Mouse (Mus musculus): ENCODE measurements around the gene Hexb. TPM values are rescaled to one million over a fixed set of nuclear protein-coding genes. Genes with fewer than 3 reads are reported as not detected.

Hexb gene
- polyA plus RNA-seq, 1 experiment from 2014 or later = 34.2 TPM

DNA sequence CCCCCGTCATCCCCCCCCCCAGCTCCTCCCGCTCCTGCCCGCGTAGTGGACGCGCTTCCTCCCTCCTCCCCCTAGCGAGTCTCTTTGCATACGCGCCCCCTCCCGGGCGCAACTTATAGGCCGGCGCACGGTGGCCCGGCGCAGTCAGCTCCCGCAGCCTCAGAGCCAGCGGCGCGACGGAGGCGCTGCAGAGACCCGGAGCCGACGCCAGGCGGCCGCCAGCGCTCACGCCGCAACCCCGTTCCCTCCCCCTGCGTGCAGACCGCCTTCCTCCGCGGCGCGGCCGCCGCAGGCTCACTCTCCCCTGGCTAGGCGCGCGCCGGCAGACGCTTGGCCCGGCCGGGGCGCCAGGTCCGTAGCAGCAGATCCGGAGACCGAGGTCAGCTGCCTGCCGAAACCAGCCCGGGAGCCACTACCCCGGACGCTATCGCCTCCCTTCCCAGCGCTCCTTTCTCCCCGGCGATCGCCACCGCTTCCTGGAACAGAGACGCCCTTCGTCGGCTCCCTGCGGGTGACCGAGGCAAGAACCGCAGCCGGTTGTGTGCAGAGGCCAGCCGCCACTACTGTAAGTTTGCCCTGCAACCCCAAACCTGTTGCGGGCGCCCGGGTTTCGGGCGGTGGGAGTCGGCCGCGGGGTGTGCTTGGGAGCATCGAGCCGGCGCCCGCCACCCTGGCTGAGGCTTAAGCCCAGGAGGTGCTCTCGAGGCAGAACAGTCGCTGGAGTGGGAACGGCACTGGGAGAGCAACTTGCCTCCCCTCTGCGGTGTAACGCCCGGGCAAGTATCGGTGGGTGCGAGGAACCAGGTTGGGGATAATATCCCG is 43.0 kb upstream of the Hexb start, which contains the start of gene Enc1:
TSS of gene Enc1 (plus strand) at position 141 of the 822 bp plus-strand sequence.
- Histone ChIP-seq H3K4me3 (ENCODE audit: low read length) (peak within 1 kb of the TSS; percentile 85), H3K4me2 (ENCODE audit: low read depth, low read length) (peak within 1 kb of the TSS; percentile 79), H3K4me1 (replicated peaks; ENCODE audit: control insufficient read depth, insufficient read depth, low read length) (peaks cover 48% of the 10 kb centered on the region), H3K36me3 (ENCODE audit: control insufficient read depth, insufficient read depth, low read length) (peaks cover 10% of the 10 kb centered on the region), H3K27ac (ENCODE audit: low read length) (peak within 1 kb of the TSS; percentile 97), H3K27me3 (ENCODE audit: control insufficient read depth, insufficient read depth, low read depth, low read length) (no peaks in the 10 kb centered on the region), H3K9me3 (ENCODE audit: control insufficient read depth, low read length) (no peaks in the 10 kb centered on the region), H3K9ac (ENCODE audit: low read length) (peak within 1 kb of the TSS; percentile 90)
- peak; percentile 89 for ATAC-seq (ENCODE audit: low read depth)
- under 1% methylated on average over 69 of the region's 89 CpGs for WGBS

DNA sequence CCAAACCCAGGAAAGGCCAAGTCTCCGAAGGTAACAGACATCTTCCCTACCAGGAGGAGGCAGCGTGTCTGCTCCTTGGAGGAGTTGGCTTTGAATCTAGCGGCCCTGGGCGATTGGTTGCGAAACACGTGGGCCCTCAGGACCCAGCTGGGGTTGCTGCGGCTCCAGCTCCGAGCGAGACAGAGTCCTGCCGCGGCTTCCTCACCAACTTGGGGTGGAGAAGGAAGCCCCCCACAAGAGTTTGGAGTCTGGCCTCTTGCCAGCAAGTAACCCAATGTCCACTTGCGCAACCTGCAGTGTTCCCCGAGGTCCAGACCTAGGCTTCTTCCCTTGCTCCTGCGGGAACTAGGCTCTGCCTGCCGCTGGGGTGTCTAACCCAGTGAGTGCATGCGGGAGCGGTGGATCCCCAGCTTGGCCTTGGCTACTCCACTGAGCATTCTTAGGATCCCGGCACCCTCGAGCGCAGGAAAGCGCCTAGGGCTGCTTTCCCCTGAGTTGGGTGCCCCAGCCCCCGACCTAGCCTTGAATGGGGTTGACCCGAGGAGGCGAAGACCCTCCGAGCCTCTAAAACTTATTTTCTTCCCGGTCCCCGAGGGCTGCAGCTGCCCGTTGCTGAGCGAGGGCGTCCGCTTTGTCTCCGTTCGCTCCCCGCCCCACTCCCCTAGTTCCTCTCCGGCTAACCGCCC is 42.3 kb upstream of the Hexb start:
- peak; percentile 72 for ATAC-seq (ENCODE audit: low read depth)
- H3K9ac ChIP-seq (ENCODE audit: low read length) = peak overlapping the region; percentile 84
- H3K4me2 ChIP-seq (ENCODE audit: low read depth, low read length) = peak overlapping the region; percentile 79
- H3K27ac ChIP-seq (ENCODE audit: low read length) = peak overlapping the region; percentile 97
- H3K36me3 ChIP-seq (ENCODE audit: control insufficient read depth, insufficient read depth, low read length) = peaks cover 3% of the 10 kb centered on the region
- H3K4me3 ChIP-seq (ENCODE audit: low read length) = peak overlapping the region; percentile 85
- H3K27me3 ChIP-seq (ENCODE audit: control insufficient read depth, insufficient read depth, low read depth, low read length) = no peaks in the 10 kb centered on the region
- WGBS = 0% methylated on average over 34 of the region's 36 CpGs
- H3K4me1 ChIP-seq (replicated peaks; ENCODE audit: control insufficient read depth, insufficient read depth, low read length) = peaks cover 46% of the 10 kb centered on the region
- H3K9me3 ChIP-seq (ENCODE audit: control insufficient read depth, low read length) = no peaks in the 10 kb centered on the region

DNA sequence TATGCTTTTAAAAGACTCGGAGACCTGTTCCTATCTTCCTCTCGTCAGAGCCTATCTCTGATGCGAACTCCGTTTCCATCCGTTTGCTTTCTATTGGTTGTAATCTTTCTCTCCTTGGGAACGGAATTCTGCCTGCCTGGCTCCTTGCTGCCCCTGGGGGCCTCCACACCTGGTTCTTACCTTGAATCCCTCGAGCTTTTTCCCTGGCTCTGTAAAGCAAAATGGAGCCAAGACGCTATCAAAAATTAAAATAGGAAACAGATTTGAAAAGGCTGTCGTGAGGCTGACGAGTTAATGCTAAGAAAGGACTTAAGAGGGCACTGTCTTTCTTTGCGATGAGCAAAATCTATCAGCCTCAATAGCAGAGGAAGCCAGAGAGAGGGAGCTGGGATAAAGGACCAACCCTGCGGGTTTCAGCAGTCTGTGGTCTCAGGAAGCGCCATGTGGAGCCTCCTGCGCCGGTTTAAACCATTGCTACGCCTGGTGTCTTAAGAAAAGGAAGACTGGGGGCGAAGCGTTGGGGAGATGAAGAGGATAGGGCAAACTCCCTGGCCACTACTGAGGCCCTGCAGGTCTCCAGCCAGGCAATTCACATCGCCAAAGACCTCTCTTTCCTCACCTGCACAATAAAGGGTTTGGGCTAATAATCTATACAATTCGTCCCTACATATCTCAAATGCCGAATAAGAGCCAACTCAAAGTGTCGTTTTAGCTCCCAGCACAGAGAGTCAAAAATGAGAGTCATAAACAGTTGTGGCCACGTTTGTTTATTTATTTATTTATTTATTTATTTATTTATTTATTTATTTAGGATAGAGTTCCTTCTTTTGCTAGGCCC is 41.4 kb upstream of the Hexb start:
- ATAC-seq (ENCODE audit: low read depth) = peak; percentile 27
- H3K9ac ChIP-seq (ENCODE audit: low read length) = peak overlapping the region; percentile 54

DNA sequence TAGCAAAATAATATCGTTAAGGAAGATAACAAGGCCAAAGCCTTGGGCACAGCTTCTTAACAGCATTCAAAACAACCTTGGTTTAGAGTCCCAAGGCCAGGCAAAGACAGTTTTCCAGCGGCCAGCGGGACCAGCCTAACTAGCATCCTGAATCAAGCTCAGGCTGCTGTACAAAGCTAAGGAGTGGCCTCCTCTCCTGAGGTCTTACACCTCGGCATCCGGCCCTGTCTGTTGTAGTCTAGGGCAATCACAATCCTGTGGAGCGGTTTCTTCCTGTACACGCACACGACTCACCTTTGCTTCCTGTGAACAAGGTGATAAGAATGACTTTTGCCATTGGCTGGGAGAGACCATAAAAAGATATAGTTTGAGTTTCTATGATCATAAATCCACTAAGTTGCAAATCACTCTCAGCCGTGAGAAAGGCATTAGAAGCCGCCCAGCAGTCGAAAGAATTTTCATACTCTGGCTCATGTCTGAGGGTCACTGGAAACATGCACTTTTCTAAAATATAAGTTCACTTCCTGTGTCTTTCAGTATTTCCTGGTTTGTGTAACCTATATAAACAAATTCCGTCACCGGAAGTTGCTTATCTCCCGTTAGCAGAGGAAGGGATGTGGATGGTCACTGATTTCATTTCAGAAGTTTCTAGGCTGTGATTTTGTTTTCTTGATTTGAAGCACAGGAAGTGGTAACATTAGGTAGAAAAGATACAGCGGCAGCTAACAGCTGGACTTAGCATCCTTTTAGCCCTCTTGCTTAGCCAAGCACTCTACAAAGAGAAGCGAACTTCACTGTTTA is 40.2 kb upstream of the Hexb start:
- no peak for ATAC-seq (ENCODE audit: low read depth)
- H3K4me1 ChIP-seq (replicated peaks; ENCODE audit: control insufficient read depth, insufficient read depth, low read length) = peaks cover 28% of the 10 kb centered on the region
- WGBS = 36% methylated on average over 16 of the region's 16 CpGs
- no peak overlapping the region for H3K4me2 ChIP-seq (ENCODE audit: low read depth, low read length)
- H3K27me3 ChIP-seq (ENCODE audit: control insufficient read depth, insufficient read depth, low read depth, low read length) = no peaks in the 10 kb centered on the region
- H3K36me3 ChIP-seq (ENCODE audit: control insufficient read depth, insufficient read depth, low read length) = no peaks in the 10 kb centered on the region
- H3K27ac ChIP-seq (ENCODE audit: low read length) = peak overlapping the region; percentile 97
- H3K9ac ChIP-seq (ENCODE audit: low read length) = no peak overlapping the region
- H3K4me3 ChIP-seq (ENCODE audit: low read length) = no peak overlapping the region
- no peaks in the 10 kb centered on the region for H3K9me3 ChIP-seq (ENCODE audit: control insufficient read depth, low read length)

More for the DNA sequence above, 41.4 kb upstream of the Hexb start:
- Histone ChIP-seq H3K9me3 (ENCODE audit: control insufficient read depth, low read length) (no peaks in the 10 kb centered on the region), H3K27ac (ENCODE audit: low read length) (peak overlapping the region; percentile 97), H3K36me3 (ENCODE audit: control insufficient read depth, insufficient read depth, low read length) (no peaks in the 10 kb centered on the region), H3K27me3 (ENCODE audit: control insufficient read depth, insufficient read depth, low read depth, low read length) (no peaks in the 10 kb centered on the region), H3K4me2 (ENCODE audit: low read depth, low read length) (peak overlapping the region; percentile 79), H3K4me1 (replicated peaks; ENCODE audit: control insufficient read depth, insufficient read depth, low read length) (peaks cover 40% of the 10 kb centered on the region), H3K4me3 (ENCODE audit: low read length) (peak overlapping the region; percentile 85)
- 6% methylated on average over 23 of the region's 23 CpGs for WGBS

DNA sequence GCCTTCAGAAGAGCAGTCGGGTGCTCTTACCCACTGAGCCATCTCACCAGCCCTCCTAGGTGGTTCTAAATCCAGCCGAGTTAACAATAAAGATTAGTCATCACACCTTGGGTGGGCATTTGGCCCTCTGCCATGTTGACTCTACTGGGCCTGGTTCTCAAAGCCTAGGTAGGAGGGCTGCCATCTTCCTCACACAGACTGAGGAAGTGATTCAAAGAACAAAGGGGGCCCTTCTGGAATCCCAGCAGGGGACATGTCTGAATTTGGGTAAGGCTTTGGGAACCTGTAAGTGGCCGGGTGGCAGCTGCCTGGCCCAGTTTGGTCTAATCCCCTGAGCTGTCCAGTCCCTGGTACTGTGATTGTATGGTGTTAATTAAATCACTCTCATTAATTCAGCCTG is 39.5 kb upstream of the Hexb start:
- Histone ChIP-seq H3K4me3 (ENCODE audit: low read length) (no peak overlapping the region), H3K27ac (ENCODE audit: low read length) (no peak overlapping the region), H3K9ac (ENCODE audit: low read length) (no peak overlapping the region), H3K27me3 (ENCODE audit: control insufficient read depth, insufficient read depth, low read depth, low read length) (no peaks in the 10 kb centered on the region), H3K4me1 (replicated peaks; ENCODE audit: control insufficient read depth, insufficient read depth, low read length) (peaks cover 22% of the 10 kb centered on the region; the same call in 1 of the 2 replicates), H3K9me3 (ENCODE audit: control insufficient read depth, low read length) (no peaks in the 10 kb centered on the region), H3K36me3 (ENCODE audit: control insufficient read depth, insufficient read depth, low read length) (no peaks in the 10 kb centered on the region), H3K4me2 (ENCODE audit: low read depth, low read length) (no peak overlapping the region)
- 48% methylated on average over 3 of the region's 3 CpGs for WGBS
- no peak for ATAC-seq (ENCODE audit: low read depth)

DNA sequence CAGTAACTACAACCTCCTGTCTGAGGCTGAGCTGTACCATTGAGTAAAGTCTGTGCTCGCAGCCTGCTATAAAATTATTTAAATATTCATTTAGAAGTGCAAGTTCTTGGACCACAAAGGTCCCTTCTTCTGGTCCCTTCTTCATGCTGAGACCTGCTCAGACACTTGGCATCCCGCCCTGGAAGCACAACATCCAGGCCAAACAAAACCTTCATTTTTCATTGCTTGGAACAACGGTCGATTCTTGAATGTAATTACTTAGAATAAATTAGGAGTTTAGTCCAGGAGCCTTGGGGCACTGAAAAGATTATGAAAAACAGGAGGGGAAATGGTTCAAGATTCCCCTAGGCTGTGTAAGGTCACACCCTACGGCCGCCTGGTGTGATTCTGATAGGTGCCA is 37.8 kb upstream of the Hexb start:
- Histone ChIP-seq H3K4me3 (ENCODE audit: low read length) (no peak overlapping the region), H3K4me2 (ENCODE audit: low read depth, low read length) (no peak overlapping the region), H3K27ac (ENCODE audit: low read length) (no peak overlapping the region), H3K9me3 (ENCODE audit: control insufficient read depth, low read length) (no peaks in the 10 kb centered on the region), H3K4me1 (replicated peaks; ENCODE audit: control insufficient read depth, insufficient read depth, low read length) (peaks cover 18% of the 10 kb centered on the region; the same call in 1 of the 2 replicates), H3K36me3 (ENCODE audit: control insufficient read depth, insufficient read depth, low read length) (no peaks in the 10 kb centered on the region), H3K9ac (ENCODE audit: low read length) (no peak overlapping the region), H3K27me3 (ENCODE audit: control insufficient read depth, insufficient read depth, low read depth, low read length) (no peaks in the 10 kb centered on the region)
- 66% methylated on average over 6 of the region's 6 CpGs for WGBS
- ATAC-seq (ENCODE audit: low read depth) = no peak

DNA sequence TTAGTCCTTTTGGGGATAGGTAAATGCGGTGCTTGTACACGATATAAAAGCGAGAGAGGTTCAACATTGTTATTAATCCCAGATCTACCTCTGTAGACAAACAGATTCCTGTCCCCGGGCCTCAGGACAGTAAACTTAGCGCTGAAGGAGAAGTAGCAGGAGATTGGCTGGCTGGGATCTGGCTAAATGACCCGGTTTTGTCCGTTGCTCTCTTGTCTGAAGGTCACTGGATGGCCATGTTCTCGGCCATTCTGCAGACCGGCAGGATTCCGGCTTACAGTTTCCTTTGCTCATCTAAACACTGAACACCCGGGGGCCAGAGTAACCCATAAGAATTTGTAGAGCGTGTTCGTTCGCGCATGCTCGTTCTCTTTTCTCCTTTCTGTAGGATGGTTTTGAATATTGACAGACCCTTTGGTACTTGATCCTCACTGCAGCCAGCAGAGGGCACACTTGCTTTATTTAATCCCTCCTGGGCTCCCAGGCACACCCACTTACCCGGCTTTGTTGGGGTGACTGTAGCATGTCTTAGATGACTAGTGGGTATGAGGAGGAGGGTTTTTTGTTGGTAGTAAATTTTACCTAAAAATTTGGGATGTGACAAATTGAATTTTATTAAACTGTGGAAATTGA is 36.7 kb upstream of the Hexb start:
- Histone ChIP-seq H3K27me3 (ENCODE audit: control insufficient read depth, insufficient read depth, low read depth, low read length) (no peaks in the 10 kb centered on the region), H3K4me2 (ENCODE audit: low read depth, low read length) (peak overlapping the region; percentile 60), H3K36me3 (ENCODE audit: control insufficient read depth, insufficient read depth, low read length) (no peaks in the 10 kb centered on the region), H3K9ac (ENCODE audit: low read length) (peak overlapping the region; percentile 53), H3K9me3 (ENCODE audit: control insufficient read depth, low read length) (no peaks in the 10 kb centered on the region), H3K4me1 (replicated peaks; ENCODE audit: control insufficient read depth, insufficient read depth, low read length) (peaks cover 18% of the 10 kb centered on the region; the same call in 1 of the 2 replicates), H3K4me3 (ENCODE audit: low read length) (peak overlapping the region; percentile 35), H3K27ac (ENCODE audit: low read length) (no peak overlapping the region)
- 15% methylated on average over 17 of the region's 17 CpGs for WGBS
- ATAC-seq (ENCODE audit: low read depth) = peak; percentile 46; the same call in 1 of the 2 replicates

DNA sequence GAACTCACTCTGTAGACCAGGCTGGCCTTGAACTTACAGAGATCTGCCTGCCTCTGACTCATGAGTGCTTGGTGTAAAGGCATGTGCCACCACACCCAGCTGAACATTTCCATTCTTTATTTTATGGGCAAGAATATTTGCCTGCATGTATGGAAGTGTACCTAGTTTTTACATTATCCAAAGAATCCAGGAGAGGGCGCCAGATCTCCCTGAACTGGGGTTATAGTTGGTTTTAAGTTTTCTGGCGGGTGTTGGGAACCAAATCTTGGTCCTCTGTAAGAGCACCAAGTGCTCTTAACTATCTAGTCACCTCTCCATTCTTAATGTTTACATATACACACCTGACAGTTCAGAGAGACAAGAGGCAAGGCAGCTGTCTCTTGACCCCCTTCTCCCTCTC is 34.9 kb upstream of the Hexb start:
- Histone ChIP-seq H3K4me2 (ENCODE audit: low read depth, low read length) (no peak overlapping the region), H3K4me1 (replicated peaks; ENCODE audit: control insufficient read depth, insufficient read depth, low read length) (peaks cover 4% of the 10 kb centered on the region; the same call in 1 of the 2 replicates), H3K36me3 (ENCODE audit: control insufficient read depth, insufficient read depth, low read length) (no peaks in the 10 kb centered on the region), H3K4me3 (ENCODE audit: low read length) (no peak overlapping the region), H3K9me3 (ENCODE audit: control insufficient read depth, low read length) (no peaks in the 10 kb centered on the region), H3K27ac (ENCODE audit: low read length) (no peak overlapping the region), H3K9ac (ENCODE audit: low read length) (no peak overlapping the region), H3K27me3 (ENCODE audit: control insufficient read depth, insufficient read depth, low read depth, low read length) (no peaks in the 10 kb centered on the region)
- ATAC-seq (ENCODE audit: low read depth) = no peak
- 76% methylated on average over 2 of the region's 2 CpGs for WGBS
